Mouse (Mus musculus) layer of hippocampus, adult 2 months (tissue): ENCODE results near the gene Apip. TPM values are rescaled to one million over a fixed set of nuclear protein-coding genes. Genes with fewer than 3 reads are reported as not detected.

Source experiments
- DNase-seq, 2 experiments: peaks; one replicate each; pipeline ENCODE4 v3.0.0; 2022; ENCODE audit warnings: low spot score in 2 of 2
- H3K27ac ChIP-seq: fragments of 200-600 bp; 2 replicates; pipeline ENCODE4 v1.8.1; 2022
- H3K4me3 ChIP-seq: fragments of 200-600 bp; 2 replicates; pipeline ENCODE4 v1.8.1; 2022; ENCODE audit warnings: mild to moderate bottlenecking
- CTCF ChIP-seq: fragments of 200-600 bp; conservative IDR thresholded peaks from 2 replicates; pipeline ENCODE4 v1.8.1; 2022; ENCODE audit warnings: antibody characterized with exemption, mild to moderate bottlenecking, moderate library complexity
- total RNA-seq, 2 experiments: library from RNA; stranded (reverse); gene quantifications; 2 replicates each; pipeline ENCODE4 v1.2.3; 2021

Gene Apip
- total RNA-seq, 2 experiments from 2014 or later = 19.3 to 24.4 TPM

DNA sequence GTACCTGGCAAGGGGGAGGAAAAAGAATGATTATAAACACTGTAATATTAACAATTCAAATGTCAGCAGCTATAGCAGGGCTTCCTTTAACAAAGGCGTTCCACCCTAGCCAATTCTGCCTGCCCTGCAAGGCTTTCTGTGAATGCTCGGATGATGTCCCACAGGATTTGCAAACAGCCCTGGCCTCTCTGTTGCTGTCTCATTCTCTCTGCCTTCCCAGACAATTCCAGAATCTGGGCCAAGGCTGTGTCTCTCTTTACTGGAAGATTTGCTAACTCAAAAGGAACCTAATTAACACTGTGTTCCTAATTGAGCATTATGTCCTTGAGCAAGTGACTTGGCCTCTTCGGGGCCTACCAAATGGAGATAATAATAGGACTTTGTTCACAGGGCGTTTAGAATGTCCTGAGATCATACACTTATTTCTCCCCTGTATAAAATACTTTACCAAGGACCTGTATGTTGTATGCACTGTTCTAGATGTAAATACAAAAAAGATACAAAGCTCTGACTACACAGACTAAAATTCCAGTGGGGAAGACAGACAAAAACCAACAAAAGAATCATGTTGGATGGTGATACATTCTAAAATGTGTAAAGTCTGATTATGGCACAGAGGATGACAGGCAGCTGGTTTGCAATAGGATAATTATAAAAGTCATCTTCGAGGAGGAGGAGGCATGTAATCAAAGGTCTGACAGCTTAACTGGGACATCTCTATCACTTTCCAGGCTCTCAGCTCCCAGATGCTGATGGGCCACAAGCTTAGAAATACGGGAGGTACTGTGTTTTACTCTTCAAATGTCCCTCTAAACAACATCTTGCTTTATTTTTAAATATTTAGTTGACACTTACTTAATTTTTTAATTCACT, 45.1 kb downstream of the Apip start:
- no peak for DNase-seq
- Histone ChIP-seq H3K27ac (no peak overlapping the region), H3K4me3 (no peak overlapping the region)
- TF ChIP-seq CTCF = no peak

DNA sequence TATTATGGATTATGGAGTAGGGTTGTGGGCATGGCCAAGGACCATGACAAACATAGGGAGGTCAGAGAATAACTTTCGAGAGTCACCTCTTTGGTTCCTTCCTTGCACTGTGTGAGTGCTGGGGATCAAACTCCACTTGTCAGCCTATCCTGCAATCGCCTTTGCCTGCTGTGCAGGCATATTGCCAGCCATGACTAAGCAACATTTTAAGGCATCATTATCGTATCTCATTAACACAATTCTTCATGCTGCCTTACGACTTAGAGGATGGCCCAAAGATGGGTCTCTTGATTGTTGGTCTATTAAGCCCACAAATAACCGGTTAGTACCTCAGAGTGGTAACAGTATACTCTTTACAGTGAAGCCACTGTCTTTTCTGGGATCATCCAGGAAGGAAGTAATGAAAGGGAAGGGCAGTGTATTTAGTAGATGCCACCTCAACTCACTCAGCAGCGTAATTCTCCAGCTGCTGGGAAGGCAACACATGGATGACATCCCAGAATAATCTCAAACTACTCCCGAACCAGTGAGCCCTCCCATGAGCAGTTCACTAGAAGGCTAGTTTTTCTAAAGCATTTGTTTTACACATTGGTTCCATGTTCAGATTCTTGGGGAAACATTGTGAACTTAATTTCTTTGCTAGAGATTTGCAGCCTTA, 45.9 kb downstream of the Apip start:
- no peak for DNase-seq
- Histone ChIP-seq H3K27ac (no peak overlapping the region), H3K4me3 (no peak overlapping the region)
- no peak for TF ChIP-seq CTCF

DNA sequence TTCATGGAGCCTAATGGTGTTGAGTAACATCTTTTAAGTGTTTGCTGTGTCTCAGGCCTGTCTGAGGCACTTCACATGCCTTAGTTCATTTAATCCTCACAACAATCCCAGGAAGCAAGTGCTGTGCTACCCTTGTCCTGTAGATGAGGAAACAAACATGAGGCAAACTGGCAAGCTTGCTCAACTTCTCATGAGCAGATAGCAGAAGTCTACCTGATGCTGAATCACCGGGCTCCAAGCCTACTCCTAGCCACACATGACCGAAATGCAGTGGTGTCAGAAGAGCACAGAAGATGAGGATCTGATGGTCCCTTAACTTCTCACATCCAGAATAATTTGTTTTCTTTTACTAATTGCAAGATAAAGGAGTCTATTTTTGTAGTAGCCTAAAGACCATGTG, 56.2 kb downstream of the Apip start:
- no peak for TF ChIP-seq CTCF
- Histone ChIP-seq H3K4me3 (no peak overlapping the region), H3K27ac (no peak overlapping the region)
- no peak for DNase-seq

DNA sequence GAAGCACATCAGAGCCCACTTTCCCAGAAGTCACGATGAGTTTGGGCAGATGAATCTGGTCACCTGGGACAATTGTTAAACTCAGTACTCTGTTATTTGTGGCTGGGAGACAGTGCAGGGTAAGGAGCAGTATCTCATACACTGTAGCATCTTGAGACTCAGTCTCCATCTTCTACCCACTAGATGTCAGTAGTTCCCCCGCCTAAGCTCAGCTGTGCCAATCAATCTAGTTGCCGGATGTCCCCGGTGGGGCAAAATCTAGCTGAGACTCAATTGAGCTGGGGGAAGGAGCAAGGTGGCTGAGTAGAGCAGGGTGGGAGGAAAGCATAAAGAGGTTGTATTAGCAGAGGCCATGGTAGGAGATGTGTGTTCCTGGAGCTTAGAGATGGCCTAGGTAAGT, 57.7 kb downstream of the Apip start:
- peak; percentile 73 for TF ChIP-seq CTCF
- no peak overlapping the region for H3K27ac ChIP-seq
- H3K4me3 ChIP-seq = no peak overlapping the region
- no peak for DNase-seq

DNA sequence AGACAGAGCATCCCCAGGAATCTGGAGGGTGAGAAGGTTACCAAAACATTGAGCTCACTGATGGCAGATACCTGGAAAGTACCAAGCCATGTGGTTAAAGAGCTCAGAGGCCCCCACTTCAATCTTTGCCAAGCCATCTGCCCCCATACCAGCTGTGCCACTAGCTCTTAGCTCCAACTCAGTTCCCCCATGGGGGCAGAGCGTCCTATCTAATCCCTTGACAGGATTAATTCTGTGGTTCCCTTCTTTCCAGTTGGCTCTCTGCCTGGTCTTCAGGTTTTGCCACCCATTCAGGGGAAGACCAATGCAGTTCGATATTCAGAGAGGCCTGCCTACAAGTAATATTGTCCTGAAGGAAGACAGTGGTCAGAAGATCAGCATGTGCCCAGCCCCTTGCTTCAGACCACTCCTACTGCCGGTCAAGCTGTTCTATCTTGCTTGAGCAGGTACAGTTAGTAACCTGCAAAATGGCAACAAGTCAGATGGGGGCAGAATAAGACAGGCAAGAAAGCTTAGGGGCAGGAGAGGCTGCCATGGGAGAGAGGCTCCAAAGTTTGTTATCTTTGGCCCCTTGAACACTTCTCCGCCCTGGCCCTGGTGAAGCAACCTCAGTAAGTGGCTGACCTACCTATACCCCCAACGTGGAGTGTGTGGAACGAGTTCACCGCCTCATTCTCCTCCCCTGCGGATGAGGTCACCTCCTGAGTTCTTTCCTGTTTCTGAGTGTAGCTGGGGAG, 65.2 kb downstream of the Apip start:
- DNase-seq = peak; percentile 30 to 35
- no peak overlapping the region for H3K4me3 ChIP-seq
- 0 out of 2 replicates have a peak, but pooled peaks have one; percentile 9 for TF ChIP-seq CTCF
- H3K27ac ChIP-seq = no peak overlapping the region

Other genes with a start within 250 kb of the Apip start
- gene Cd44, start 172.0 kb upstream of the Apip start, total RNA-seq = 1 to 10 TPM; 3.1 to 3.2 TPM
- gene Pdhx, start 162 bp upstream of the Apip start, total RNA-seq = 10 to 100 TPM; 53.7 to 55.5 TPM
- not detected for gene Ehf, start 229.6 kb downstream of the Apip start, total RNA-seq